Mouse (Mus musculus) MEL (cell line): ENCODE measurements at regions not wholly inside any gene's neighbourhood (a gene's known extent, or its start where the extent isn't known, plus 50 kb on each side); places are given as distances from the start of the nearest gene placed in this dataset.

Experiments used
- DNase-seq: peaks from one replicate; pipeline ENCODE4 v3.0.0; 2011; ENCODE audit warnings: low read depth, low spot score
- H3K27ac ChIP-seq: 2 replicates; pipeline ENCODE4 v1.5.1; 2012; ENCODE audit warnings: low read depth, mild to moderate bottlenecking, control low read depth, low read length, moderate library complexity; ENCODE audit not compliant: control insufficient read depth
- H3K27me3 ChIP-seq, 2 experiments: fragments of 150-350 bp in 1 of 2; sonication (generic) in 1 of 2; 2 replicates each; pipeline ENCODE4 v1.6.1; 2012; ENCODE audit warnings: low read length in 2 of 2, mild to moderate bottlenecking in 2 of 2, improper control_type of control experiment in 1 of 2, moderate library complexity in 1 of 2; ENCODE audit not compliant: insufficient read depth in 2 of 2, control insufficient read depth in 1 of 2
- H3K36me3 ChIP-seq, 2 experiments: 2 replicates each; pipeline ENCODE4 v1.6.1; 2012 to 2014; ENCODE audit warnings: low read length in 2 of 2, improper control_type of control experiment in 1 of 2, inconsistent platforms in 1 of 2, mild to moderate bottlenecking in 1 of 2; ENCODE audit not compliant: insufficient read depth in 2 of 2, control insufficient read depth in 1 of 2
- H3K4me1 ChIP-seq, 2 experiments: fragments of 150-350 bp in 1 of 2; sonication (generic) in 1 of 2; 2 replicates each; pipeline ENCODE4 v1.6.1; 2012; ENCODE audit warnings: low read length in 2 of 2, improper control_type of control experiment in 1 of 2, mild to moderate bottlenecking in 1 of 2; ENCODE audit not compliant: insufficient read depth in 2 of 2, control insufficient read depth in 1 of 2
- H3K4me3 ChIP-seq, 2 experiments: fragments of 150-350 bp in 1 of 2; sonication (generic) in 1 of 2; 2 replicates each; pipeline ENCODE4 v1.5.1; 2012; ENCODE audit warnings: low read depth in 2 of 2, low read length in 2 of 2, mild to moderate bottlenecking in 2 of 2, moderate library complexity in 2 of 2, control low read depth in 1 of 2, improper control_type of control experiment in 1 of 2; ENCODE audit not compliant: control insufficient read depth in 1 of 2, insufficient read depth in 1 of 2
- H3K79me2 ChIP-seq: 2 replicates; pipeline ENCODE4 v1.6.1; 2012; ENCODE audit warnings: mild to moderate bottlenecking, low read length, moderate library complexity; ENCODE audit not compliant: control insufficient read depth, poor library complexity, insufficient read depth
- H3K9ac ChIP-seq: 2 replicates; pipeline ENCODE4 v1.6.1; 2012; ENCODE audit warnings: low read depth, mild to moderate bottlenecking, control low read depth, low read length, moderate library complexity; ENCODE audit not compliant: control insufficient read depth, poor library complexity, severe bottlenecking
- H3K9me3 ChIP-seq: fragments of 150-350 bp; sonication (generic); replicated peaks from 2 replicates; pipeline ENCODE4 v1.6.1; 2012; ENCODE audit warnings: mild to moderate bottlenecking, low read length, improper control_type of control experiment, moderate library complexity; ENCODE audit not compliant: insufficient read depth
- CHD2 ChIP-seq: IDR thresholded peaks from 2 replicates; pipeline ENCODE4 v1.6.1; 2011; ENCODE audit warnings: low read length, improper control_type of control experiment
- E2F4 ChIP-seq: IDR thresholded peaks from 2 replicates; pipeline ENCODE4 v1.6.1; 2011; ENCODE audit warnings: low read depth, low read length, improper control_type of control experiment, borderline replicate concordance
- ELF1 ChIP-seq: IDR thresholded peaks from 2 replicates; pipeline ENCODE4 v1.6.1; 2014; ENCODE audit warnings: low read depth, mild to moderate bottlenecking, inconsistent platforms, low read length, improper control_type of control experiment, moderate library complexity
- EP300 ChIP-seq, 2 experiments: IDR thresholded peaks; 2 replicates each; pipeline ENCODE4 v1.6.1; 2011; ENCODE audit warnings: improper control_type of control experiment in 2 of 2, low read length in 2 of 2, low read depth in 1 of 2, mild to moderate bottlenecking in 1 of 2
- KAT2A ChIP-seq: conservative IDR thresholded peaks from 2 replicates; pipeline ENCODE4 v1.6.1; 2012; ENCODE audit warnings: low read depth, low read length, improper control_type of control experiment, inconsistent platforms
- MAZ ChIP-seq: IDR thresholded peaks from 2 replicates; pipeline ENCODE4 v1.6.1; 2012; ENCODE audit warnings: low read depth, mild to moderate bottlenecking, inconsistent platforms, low read length, improper control_type of control experiment
- MEF2A ChIP-seq: IDR thresholded peaks from 2 replicates; pipeline ENCODE4 v1.6.1; 2014; ENCODE audit warnings: low read depth, mild to moderate bottlenecking, inconsistent platforms, low read length, improper control_type of control experiment; ENCODE audit not compliant: poor library complexity, insufficient replicate concordance, severe bottlenecking; ENCODE audit errors: extremely low read depth
- MYB ChIP-seq: IDR thresholded peaks from 2 replicates; pipeline ENCODE4 v1.6.1; 2011; ENCODE audit warnings: mild to moderate bottlenecking, low read depth, low read length, improper control_type of control experiment
- NELFE ChIP-seq: IDR thresholded peaks from 2 replicates; pipeline ENCODE4 v1.6.1; 2011; ENCODE audit warnings: low read depth, low read length, improper control_type of control experiment
- RAD21 ChIP-seq: IDR thresholded peaks from 2 replicates; pipeline ENCODE4 v1.6.1; 2011; ENCODE audit warnings: mild to moderate bottlenecking, low read depth, low read length, improper control_type of control experiment
- SMC3 ChIP-seq: IDR thresholded peaks from 2 replicates; pipeline ENCODE4 v1.6.1; 2011; ENCODE audit warnings: low read depth, low read length, improper control_type of control experiment
- TBP ChIP-seq: IDR thresholded peaks from 2 replicates; pipeline ENCODE4 v1.8.0; 2011; ENCODE audit warnings: low read depth, low read length, improper control_type of control experiment
- ZKSCAN1 ChIP-seq: IDR thresholded peaks from 2 replicates; pipeline ENCODE4 v1.6.1; 2012; ENCODE audit warnings: low read depth, mild to moderate bottlenecking, inconsistent platforms, low read length, improper control_type of control experiment, moderate library complexity
- ZMIZ1 ChIP-seq: IDR thresholded peaks from 2 replicates; pipeline ENCODE4 v1.6.1; 2012; ENCODE audit warnings: low read depth, mild to moderate bottlenecking, inconsistent platforms, low read length, improper control_type of control experiment, moderate library complexity
- ZNF384 ChIP-seq: IDR thresholded peaks from 2 replicates; pipeline ENCODE4 v1.6.1; 2012; ENCODE audit warnings: low read depth, mild to moderate bottlenecking, inconsistent platforms, low read length, improper control_type of control experiment

DNA sequence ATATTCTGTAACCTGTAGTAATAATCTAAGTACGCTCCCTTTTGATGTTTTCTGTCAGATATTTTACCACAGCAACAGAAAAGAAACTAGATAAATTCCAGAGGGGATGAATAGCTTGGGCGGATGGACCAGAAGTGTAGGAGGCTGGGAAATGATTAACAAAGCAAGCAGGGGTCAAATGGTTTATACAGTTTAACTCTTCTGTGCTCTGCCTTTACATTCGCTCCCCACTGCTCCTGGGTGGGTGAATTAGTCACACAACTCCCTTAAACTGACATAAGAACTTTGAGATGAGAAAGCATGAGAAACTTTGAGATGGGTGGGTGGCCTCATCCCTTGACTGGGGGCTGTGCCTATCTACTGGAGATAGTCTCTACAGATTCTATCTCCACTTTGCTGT lies 235.4 kb upstream of the Rarb start:
- Histone ChIP-seq H3K27me3 (no peaks in the 10 kb centered on the region), H3K4me3 (no peak overlapping the region), H3K79me2 (no peaks in the 10 kb centered on the region), H3K36me3 (no peaks in the 10 kb centered on the region), H3K4me1 (no peaks in the 10 kb centered on the region), H3K27ac (no peak overlapping the region), H3K9me3 (no peaks in the 10 kb centered on the region), H3K9ac (no peak overlapping the region)
- no peak for DNase-seq
- TF ChIP-seq EP300 (IDR thresholded peaks at IDR 0.05; ENCODE audit: low read depth in 1 of 2, low read length in 2 of 2) (no peak), MAZ (no peak), CHD2 (no peak)

GRCm38 (mm10) chr14:17046808-17047207 lies 227.9 kb upstream of the Rarb start:
- no peaks in the 10 kb centered on the region for H3K27me3 ChIP-seq

DNA sequence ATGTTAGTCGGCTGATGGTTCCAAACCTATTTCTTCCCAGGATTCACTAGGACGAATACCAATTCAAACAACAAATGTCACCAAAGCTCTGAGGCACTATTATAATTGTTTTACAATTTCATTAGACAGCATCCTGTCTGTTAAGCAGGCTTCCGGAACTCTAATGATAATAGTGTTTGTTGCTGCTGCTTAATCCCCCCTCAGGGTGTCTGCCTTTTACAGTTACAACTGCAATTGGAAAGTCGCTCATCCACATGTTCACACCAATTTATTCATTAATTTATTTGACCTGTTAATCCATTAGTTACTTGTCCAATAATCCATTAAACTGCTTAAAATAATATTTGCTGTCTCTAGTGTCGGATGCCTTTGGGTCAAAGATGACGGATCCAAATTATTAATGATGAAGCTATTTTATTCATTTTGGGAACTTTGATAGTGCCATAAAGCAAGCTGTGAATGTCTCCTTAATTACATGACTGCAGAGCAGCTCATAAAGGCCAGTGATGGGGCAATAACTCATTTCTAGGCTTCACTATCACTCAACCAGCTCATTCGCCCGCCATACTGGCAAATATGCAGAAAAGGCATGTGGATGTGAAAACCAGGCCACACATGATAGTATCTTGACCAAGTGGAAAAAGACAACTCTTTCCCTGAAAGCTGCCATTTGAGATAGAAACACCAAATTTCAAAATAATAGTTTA lies 226.6 kb upstream of the Rarb start:
- H3K9me3 ChIP-seq, result no peaks in the 10 kb centered on the region
- H3K27ac ChIP-seq, result no peak overlapping the region
- no peak for DNase-seq
- no peaks in the 10 kb centered on the region for H3K79me2 ChIP-seq
- H3K4me3 ChIP-seq, result no peak overlapping the region
- TF ChIP-seq E2F4 (no peak), RAD21 (no peak), MAZ (no peak), NELFE (no peak), CHD2 (no peak), SMC3 (no peak), ZMIZ1 (no peak)
- H3K36me3 ChIP-seq, result no peaks in the 10 kb centered on the region
- H3K27me3 ChIP-seq, result no peaks in the 10 kb centered on the region
- H3K9ac ChIP-seq, result no peak overlapping the region
- H3K4me1 ChIP-seq, result no peaks in the 10 kb centered on the region

More at GRCm38 (mm10) chr14:17046808-17047207, 227.9 kb upstream of the Rarb start:
- Histone ChIP-seq H3K9me3 (no peaks in the 10 kb centered on the region), H3K4me1 (no peaks in the 10 kb centered on the region), H3K36me3 (no peaks in the 10 kb centered on the region), H3K79me2 (no peaks in the 10 kb centered on the region), H3K9ac (no peak overlapping the region), H3K4me3 (no peak overlapping the region), H3K27ac (no peak overlapping the region)
- no peak for DNase-seq
- TF ChIP-seq ZKSCAN1, result no peak
- no peak for TF ChIP-seq RAD21
- no peak for TF ChIP-seq NELFE
- TF ChIP-seq MYB, result no peak
- TF ChIP-seq ELF1, result no peak
- TF ChIP-seq SMC3, result no peak
- no peak for TF ChIP-seq MAZ
- TF ChIP-seq E2F4, result no peak
- no peak for TF ChIP-seq ZNF384
- TF ChIP-seq TBP, result no peak
- TF ChIP-seq KAT2A, result no peak
- TF ChIP-seq EP300 (IDR thresholded peaks at IDR 0.05; ENCODE audit: low read depth in 1 of 2, low read length in 2 of 2), result no peak
- TF ChIP-seq MEF2A, result no peak
